Mouse (Mus musculus): ENCODE data around the gene Fam57b.

The Fam57b gene

GRCm38 (mm10) chr7:126832036-126832598 lies 34.6 kb downstream of the Fam57b start:
- peak; percentile 87 for DNase-seq

- no peak for DNase-seq
Observed at GRCm38 (mm10) chr7:126833294-126833693, 35.8 kb downstream of the Fam57b start.

GRCm38 (mm10) chr7:126843276-126843675 lies 45.8 kb downstream of the Fam57b start:
- DNase-seq: no peak

GRCm38 (mm10) chr7:126845516-126845915 lies 48.0 kb downstream of the Fam57b start:
- no peak for DNase-seq

- DNase-seq: no peak
Observed at GRCm38 (mm10) chr7:126847116-126847420, 49.6 kb downstream of the Fam57b start, which contains the start of gene Doc2a. Doc2a (plus strand) TSS chr7:126847416.

- DNase-seq: peak; percentile 81
Observed at GRCm38 (mm10) chr7:126847421-126848398, 50.2 kb downstream of the Fam57b start.

- DNase-seq: no peak
Observed at GRCm38 (mm10) chr7:126848794-126849193, 51.3 kb downstream of the Fam57b start.

GRCm38 (mm10) chr7:126850161-126850560 lies 52.7 kb downstream of the Fam57b start:
- DNase-seq: no peak

GRCm38 (mm10) chr7:126851192-126851591 lies 53.7 kb downstream of the Fam57b start:
- no peak for DNase-seq

- DNase-seq: no peak
Observed at GRCm38 (mm10) chr7:126853454-126853853, 56.0 kb downstream of the Fam57b start.

- no peak for DNase-seq
Observed at GRCm38 (mm10) chr7:126855641-126856040, 58.2 kb downstream of the Fam57b start.

- DNase-seq: no peak
Observed at GRCm38 (mm10) chr7:126856741-126857420, 59.4 kb downstream of the Fam57b start.

GRCm38 (mm10) chr7:126860987-126861386 lies 63.5 kb downstream of the Fam57b start:
- no peak for DNase-seq

- DNase-seq: peak; percentile 99
Observed at GRCm38 (mm10) chr7:126861429-126862130, 64.1 kb downstream of the Fam57b start, which contains the start of gene Hirip3. Hirip3 (plus strand) TSS chr7:126861972.

- peak; percentile 99 for DNase-seq
Observed at GRCm38 (mm10) chr7:126862147-126862784, 64.8 kb downstream of the Fam57b start, which contains the start of gene Ino80e. Ino80e (minus strand) TSS chr7:126862377.

GRCm38 (mm10) chr7:126863791-126864190 lies 66.3 kb downstream of the Fam57b start:
- no peak for DNase-seq

- no peak for DNase-seq
Observed at GRCm38 (mm10) chr7:126867534-126867933, 70.1 kb downstream of the Fam57b start.

GRCm38 (mm10) chr7:126868003-126868402 lies 70.5 kb downstream of the Fam57b start:
- no peak for DNase-seq

GRCm38 (mm10) chr7:126869780-126870519 lies 72.5 kb downstream of the Fam57b start:
- DNase-seq: no peak

- DNase-seq: no peak
Observed at GRCm38 (mm10) chr7:126870520-126870891, 73.0 kb downstream of the Fam57b start.

GRCm38 (mm10) chr7:126877239-126877638 lies 79.8 kb downstream of the Fam57b start:
- no peak for DNase-seq
